Mouse (Mus musculus) heart, embryonic 13.5 days (tissue): ENCODE measurements around the gene Rbm14. TPM values are rescaled to one million over a fixed set of nuclear protein-coding genes. Genes with fewer than 3 reads are reported as not detected.

ENCODE experiments used
- ATAC-seq: fragments of 200-750 bp; cut with Nextera tagmentation; 2 replicates; pipeline ENCODE4 v1.8.0; 2017; ENCODE audit warnings: moderate TSS enrichment; ENCODE audit not compliant: insufficient number of reproducible peaks, low FRiP score, low TSS enrichment; ENCODE audit errors: extremely low read depth
- H3K27ac ChIP-seq: fragments of 300-500 bp; sonication (generic); replicated peaks from 2 replicates; pipeline ENCODE4 v1.5.1; 2015; ENCODE audit warnings: moderate library complexity, mild to moderate bottlenecking, inconsistent platforms
- H3K27me3 ChIP-seq: fragments of 300-500 bp; sonication (generic); replicated peaks from 2 replicates; pipeline ENCODE4 v1.6.1; 2015; ENCODE audit warnings: mild to moderate bottlenecking, inconsistent platforms
- H3K36me3 ChIP-seq: fragments of 300-500 bp; sonication (generic); 2 replicates; pipeline ENCODE4 v1.6.1; 2015; ENCODE audit warnings: mild to moderate bottlenecking, inconsistent platforms
- H3K4me1 ChIP-seq: fragments of 300-500 bp; sonication (generic); 2 replicates; pipeline ENCODE4 v1.6.1; 2015; ENCODE audit warnings: inconsistent platforms
- H3K4me2 ChIP-seq: fragments of 300-500 bp; sonication (generic); 2 replicates; pipeline ENCODE4 v1.6.1; 2015; ENCODE audit warnings: inconsistent platforms, mild to moderate bottlenecking, moderate library complexity
- H3K4me3 ChIP-seq: fragments of 300-500 bp; sonication (generic); 2 replicates; pipeline ENCODE4 v1.5.1; 2015; ENCODE audit warnings: moderate library complexity, mild to moderate bottlenecking, inconsistent platforms
- H3K9ac ChIP-seq: fragments of 300-500 bp; sonication (generic); 2 replicates; pipeline ENCODE4 v1.6.1; 2015; ENCODE audit warnings: inconsistent platforms, mild to moderate bottlenecking, moderate library complexity
- H3K9me3 ChIP-seq: fragments of 300-500 bp; sonication (generic); 2 replicates; pipeline ENCODE4 v1.6.1; 2016; ENCODE audit warnings: inconsistent platforms
- WGBS: fragments of 180-500 bp; shearing (Covaris S2); methylation state at CpG from one replicate; pipeline ENCODE4 v1.1.7; 2015; ENCODE audit warnings: mixed read lengths; 5-methylcytosine and 5-hydroxymethylcytosine counted together
- polyA plus RNA-seq: library from polyadenylated mRNA; unstranded; fragments of >200 nt; fragmentation: Nextera tagmentation; extraction: Ambion mirVana; gene quantifications from 2 replicates; pipeline ENCODE4 v1.2.1, GENCODE M21; 2015

Rbm14 gene
- polyA plus RNA-seq, 1 experiment from 2014 or later = 48.4 TPM

DNA sequence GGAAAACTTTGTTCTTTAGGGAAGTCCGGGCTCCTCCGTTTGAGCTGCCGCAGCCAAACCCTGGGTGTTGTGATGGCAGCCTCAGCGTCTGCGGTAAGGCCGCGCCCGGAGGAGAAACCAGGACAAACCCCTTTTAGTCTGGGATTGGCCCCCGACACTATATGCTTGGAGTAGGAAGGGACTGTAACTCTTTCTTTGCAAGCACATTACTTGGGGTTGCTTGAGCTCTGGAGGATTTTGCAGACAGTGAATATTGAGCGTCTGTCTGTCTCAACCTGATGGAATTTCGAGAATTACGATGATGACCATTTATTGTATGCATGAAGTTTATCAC is 442 bp upstream of the Rbm14 start:
- Histone ChIP-seq H3K4me3 (peak overlapping the region; percentile 94), H3K9me3 (no peaks in the 10 kb centered on the region), H3K4me2 (peak overlapping the region; percentile 96), H3K27ac (peak overlapping the region; percentile 96), H3K9ac (peak overlapping the region; percentile 90), H3K4me1 (peaks cover 28% of the 10 kb centered on the region), H3K27me3 (no peaks in the 10 kb centered on the region), H3K36me3 (0 out of 2 replicates have a peak, but pooled peaks cover 5% of the 10 kb centered on the region)
- no peak for ATAC-seq
- 5% methylated on average over 12 of the region's 12 CpGs for WGBS

DNA sequence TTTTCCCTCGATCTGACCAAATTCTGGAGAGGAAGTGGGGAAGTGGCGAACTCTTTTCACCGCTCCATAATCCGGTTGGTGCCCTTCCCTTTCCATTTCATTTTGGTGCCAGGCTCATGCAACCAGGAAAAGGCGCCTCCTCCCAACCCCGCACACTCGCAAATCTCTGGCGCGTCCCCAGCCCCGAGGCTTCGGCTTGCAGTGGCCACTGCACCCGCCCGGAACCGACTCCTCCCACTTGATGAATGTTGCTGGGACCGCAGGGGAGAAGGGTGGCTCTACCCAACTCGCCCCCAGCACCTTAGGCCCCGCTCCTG is 730 bp downstream of the Rbm14 start:
- Histone ChIP-seq H3K9ac (peak overlapping the region; percentile 93), H3K4me2 (peak overlapping the region; percentile 96), H3K36me3 (0 out of 2 replicates have a peak, but pooled peaks cover 10% of the 10 kb centered on the region), H3K4me3 (peak overlapping the region; percentile 94), H3K27ac (peak overlapping the region; percentile 96), H3K4me1 (peaks cover 34% of the 10 kb centered on the region), H3K9me3 (no peaks in the 10 kb centered on the region), H3K27me3 (no peaks in the 10 kb centered on the region)
- no peak; the same call in 1 of the 2 replicates for ATAC-seq
- 1% methylated on average over 17 of the region's 17 CpGs for WGBS

- Histone ChIP-seq H3K9ac (peak overlapping the region; percentile 93), H3K9me3 (no peaks in the 10 kb centered on the region), H3K27ac (peak overlapping the region; percentile 96), H3K4me1 (peaks cover 38% of the 10 kb centered on the region), H3K4me2 (peak overlapping the region; percentile 96), H3K27me3 (no peaks in the 10 kb centered on the region), H3K4me3 (peak overlapping the region; percentile 94), H3K36me3 (0 out of 2 replicates have a peak, but pooled peaks cover 10% of the 10 kb centered on the region)
- ATAC-seq = no peak
- WGBS = 0% methylated on average over 14 of the region's 14 CpGs
These were observed 1.1 kb downstream of the Rbm14 start for GRCm38 (mm10) chr19:4810309-4810708.

DNA sequence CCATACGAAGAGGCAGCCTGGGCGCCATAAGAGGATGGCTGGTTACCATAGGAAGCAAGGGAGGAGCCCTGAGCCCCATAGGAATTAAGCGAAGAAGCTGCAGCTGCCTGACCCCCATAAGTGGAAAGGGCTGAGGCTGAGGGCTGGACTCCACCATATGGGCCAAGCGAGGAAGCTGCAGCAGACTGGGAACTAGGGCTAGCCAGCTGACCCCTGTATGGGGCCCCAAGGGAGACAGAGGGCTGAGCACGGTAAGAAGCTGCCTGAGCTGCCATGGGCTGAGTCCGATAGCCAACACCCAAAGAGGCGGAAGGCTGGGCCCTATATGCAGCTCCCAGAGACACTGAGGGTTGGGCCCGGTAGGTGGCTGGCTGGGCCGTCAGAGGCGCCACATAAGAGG is 8.2 kb downstream of the Rbm14 start:
- WGBS = 82% methylated on average over 10 of the region's 10 CpGs
- H3K36me3 ChIP-seq = peaks cover 68% of the 10 kb centered on the region

GRCm38 (mm10) chr19:4802691-4803091 is 8.7 kb downstream of the Rbm14 start:
- no peak for ATAC-seq
- H3K27ac ChIP-seq = no peak overlapping the region
- H3K4me2 ChIP-seq = no peak overlapping the region
- H3K4me1 ChIP-seq = peaks cover 33% of the 10 kb centered on the region
- no peaks in the 10 kb centered on the region for H3K27me3 ChIP-seq
- H3K4me3 ChIP-seq = no peak overlapping the region
- WGBS = 90% methylated on average over 7 of the region's 7 CpGs
- peaks cover 74% of the 10 kb centered on the region for H3K36me3 ChIP-seq
- H3K9ac ChIP-seq = no peak overlapping the region
- H3K9me3 ChIP-seq = no peaks in the 10 kb centered on the region

More for the DNA sequence above, 8.2 kb downstream of the Rbm14 start:
- Histone ChIP-seq H3K9ac (no peak overlapping the region), H3K9me3 (no peaks in the 10 kb centered on the region), H3K27me3 (no peaks in the 10 kb centered on the region), H3K27ac (no peak overlapping the region), H3K4me3 (no peak overlapping the region), H3K4me2 (no peak overlapping the region), H3K4me1 (peaks cover 39% of the 10 kb centered on the region)
- no peak for ATAC-seq

- Histone ChIP-seq H3K36me3 (peaks cover 79% of the 10 kb centered on the region), H3K4me3 (no peak overlapping the region), H3K9ac (no peak overlapping the region), H3K27ac (no peak overlapping the region), H3K9me3 (no peaks in the 10 kb centered on the region), H3K4me1 (peaks cover 20% of the 10 kb centered on the region), H3K27me3 (no peaks in the 10 kb centered on the region), H3K4me2 (no peak overlapping the region)
- ATAC-seq = no peak
- 90% methylated on average over 5 of the region's 5 CpGs for WGBS
These were observed 12.4 kb downstream of the Rbm14 start for GRCm38 (mm10) chr19:4799083-4799482.

GRCm38 (mm10) chr19:4797846-4798245 is 13.6 kb downstream of the Rbm14 start:
- 89% methylated on average over 2 of the region's 2 CpGs for WGBS
- ATAC-seq = no peak
- no peaks in the 10 kb centered on the region for H3K9me3 ChIP-seq
- H3K9ac ChIP-seq = no peak overlapping the region
- H3K4me2 ChIP-seq = no peak overlapping the region
- H3K27me3 ChIP-seq = no peaks in the 10 kb centered on the region
- H3K27ac ChIP-seq = no peak overlapping the region
- H3K4me1 ChIP-seq = peaks cover 13% of the 10 kb centered on the region
- H3K36me3 ChIP-seq = peaks cover 66% of the 10 kb centered on the region
- no peak overlapping the region for H3K4me3 ChIP-seq

DNA sequence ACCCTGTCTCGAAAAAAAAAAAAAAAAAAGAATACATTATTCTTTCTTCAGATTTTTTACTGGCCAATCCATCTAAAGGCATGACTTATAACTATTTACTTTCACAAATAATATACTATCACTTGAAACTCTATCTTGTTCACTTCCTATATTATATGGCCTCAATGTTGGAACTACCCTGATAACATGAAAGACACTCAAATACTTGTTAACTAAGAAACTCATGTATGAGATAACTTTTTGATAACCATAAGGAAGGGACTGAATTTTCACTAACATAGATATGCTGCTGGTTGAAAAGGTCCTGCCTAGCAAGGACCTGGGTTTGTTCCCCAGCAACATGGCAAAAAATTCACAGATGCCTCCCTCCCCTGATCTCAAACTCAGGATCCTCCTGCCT is 15.5 kb downstream of the Rbm14 start:
- Histone ChIP-seq H3K9me3 (no peaks in the 10 kb centered on the region), H3K4me1 (peaks cover 30% of the 10 kb centered on the region), H3K27ac (no peak overlapping the region), H3K4me3 (no peak overlapping the region), H3K9ac (no peak overlapping the region), H3K4me2 (no peak overlapping the region), H3K36me3 (peaks cover 61% of the 10 kb centered on the region), H3K27me3 (no peaks in the 10 kb centered on the region)
- ATAC-seq = no peak
- 79% methylated on average over 1 of the region's 1 CpGs for WGBS

- peak within 1 kb of the TSS; percentile 77 for H3K4me2 ChIP-seq
- H3K9me3 ChIP-seq = no peaks in the 10 kb centered on the region
- peak within 1 kb of the TSS; percentile 92 for H3K9ac ChIP-seq
- no peaks in the 10 kb centered on the region for H3K27me3 ChIP-seq
- 0% methylated on average over 31 of the region's 31 CpGs for WGBS
- H3K27ac ChIP-seq = peak within 1 kb of the TSS; percentile 87
- H3K4me1 ChIP-seq = peaks cover 49% of the 10 kb centered on the region
- peak within 1 kb of the TSS; percentile 90 for H3K4me3 ChIP-seq
- peaks cover 59% of the 10 kb centered on the region for H3K36me3 ChIP-seq
- ATAC-seq = peak; percentile 97
These were observed 17.5 kb downstream of the Rbm14 start, which contains the start of gene Rbm4 for GRCm38 (mm10) chr19:4793831-4794422. TSS of gene Rbm4 (minus strand) at chr19:4793901.

- Histone ChIP-seq H3K4me1 (peaks cover 49% of the 10 kb centered on the region), H3K4me3 (peak overlapping the region; percentile 90), H3K27me3 (no peaks in the 10 kb centered on the region), H3K36me3 (peaks cover 58% of the 10 kb centered on the region), H3K27ac (peak overlapping the region; percentile 87), H3K9me3 (no peaks in the 10 kb centered on the region), H3K9ac (peak overlapping the region; percentile 92), H3K4me2 (peak overlapping the region; percentile 77)
- WGBS = under 1% methylated on average over 16 of the region's 16 CpGs
- 0 out of 2 replicates have a peak, but pooled peaks have one; percentile 12 for ATAC-seq
These were observed 18.1 kb downstream of the Rbm14 start for GRCm38 (mm10) chr19:4793281-4793830.

DNA sequence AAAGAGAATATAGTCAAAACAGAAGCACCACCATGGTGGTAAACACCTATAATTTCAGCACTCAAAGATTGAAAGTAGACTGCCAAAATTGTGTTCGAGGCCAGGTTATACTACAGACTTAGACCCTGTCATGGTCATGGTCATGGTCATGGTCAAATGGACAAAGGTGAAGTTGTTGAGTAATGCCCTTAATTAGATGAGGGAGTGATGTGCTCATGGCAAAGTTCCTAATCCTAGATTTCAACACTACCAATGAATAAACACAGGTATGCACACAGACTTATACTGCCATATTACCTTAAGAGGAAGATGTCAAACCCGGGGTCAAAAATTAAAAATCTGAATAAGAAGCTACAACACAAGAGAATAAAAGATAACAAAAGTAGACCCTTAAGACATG is 25.1 kb downstream of the Rbm14 start:
- H3K9ac ChIP-seq = no peak overlapping the region
- peaks cover 72% of the 10 kb centered on the region for H3K4me1 ChIP-seq

DNA sequence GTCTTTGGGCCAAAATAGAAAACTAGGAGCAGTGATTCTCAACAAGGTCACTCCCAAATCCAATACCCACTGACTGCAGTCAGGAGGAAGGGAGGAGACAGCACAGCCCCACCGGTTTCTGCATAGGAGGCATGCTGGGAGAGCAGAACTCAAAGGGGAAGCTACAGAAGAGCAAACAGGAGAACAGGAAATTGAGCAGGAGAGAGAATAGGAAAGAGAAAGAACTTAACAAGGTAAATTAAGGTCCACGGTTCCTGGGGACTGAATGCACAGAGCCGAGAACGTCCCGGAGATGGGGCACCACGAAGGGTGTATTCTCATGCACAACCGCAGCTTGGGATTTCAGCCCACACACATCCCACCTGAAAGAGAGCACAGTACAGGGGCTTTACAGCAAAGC is 26.2 kb downstream of the Rbm14 start:
- Histone ChIP-seq H3K4me1 (peaks cover 61% of the 10 kb centered on the region), H3K4me3 (no peak overlapping the region), H3K9me3 (no peaks in the 10 kb centered on the region), H3K27me3 (no peaks in the 10 kb centered on the region), H3K36me3 (peaks cover 94% of the 10 kb centered on the region), H3K27ac (peak overlapping the region; percentile 54; the same call in 1 of the 2 replicates), H3K9ac (no peak overlapping the region), H3K4me2 (no peak overlapping the region)
- no peak for ATAC-seq
- WGBS = 74% methylated on average over 7 of the region's 7 CpGs

More for the DNA sequence above, 25.1 kb downstream of the Rbm14 start:
- 95% methylated on average over 2 of the region's 2 CpGs for WGBS
- H3K4me2 ChIP-seq = no peak overlapping the region
- no peaks in the 10 kb centered on the region for H3K27me3 ChIP-seq
- H3K9me3 ChIP-seq = no peaks in the 10 kb centered on the region
- no peak for ATAC-seq
- peaks cover 96% of the 10 kb centered on the region for H3K36me3 ChIP-seq
- H3K4me3 ChIP-seq = no peak overlapping the region
- no peak overlapping the region for H3K27ac ChIP-seq
